ENCODE assay signal across 8 mouse cellular contexts in the genomic region with DNA sequence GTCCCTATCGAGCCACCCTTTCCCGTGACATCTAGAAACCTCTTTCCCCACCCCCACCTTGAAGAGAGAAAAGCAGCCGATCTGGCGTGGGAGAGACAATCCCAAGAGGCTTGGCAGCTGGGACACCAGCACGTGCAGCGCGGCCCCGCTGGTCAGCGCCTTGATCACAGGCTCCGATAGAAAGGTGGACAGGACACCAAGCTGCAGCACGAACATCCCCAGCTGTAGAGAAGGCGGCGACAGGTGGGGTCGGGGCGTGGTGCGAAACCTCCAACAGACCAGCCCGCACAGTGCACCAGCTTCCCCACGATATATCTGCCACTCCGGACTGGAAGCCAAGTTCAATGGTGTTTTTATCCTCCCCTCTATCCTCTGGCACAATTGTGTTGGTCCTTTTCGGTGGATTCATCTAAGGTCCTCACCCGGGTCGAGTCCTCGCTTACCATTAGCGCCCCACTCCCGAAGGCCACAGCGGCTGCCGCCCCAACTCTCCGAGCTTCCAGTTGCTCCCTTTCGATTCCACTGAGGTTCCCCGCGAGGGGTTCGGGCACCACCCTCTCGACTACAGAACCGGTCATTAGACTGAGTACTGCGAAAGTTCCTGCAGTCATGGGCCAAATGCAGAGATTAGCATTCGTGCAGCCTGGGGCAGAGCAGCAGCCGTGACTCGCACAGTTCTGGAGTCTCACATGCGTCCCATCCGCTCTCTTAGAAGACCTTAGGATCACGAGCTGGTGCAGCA. TPM values are rescaled to one million over a fixed set of nuclear protein-coding genes. Genes with fewer than 3 reads are reported as not detected.
DNase-seq lines count a peak whose midpoint lies in the region; ATAC-seq and TF ChIP-seq lines count a peak whose summit lies in the region.

No protein-coding gene starts in this region.

- H3K27ac ChIP-seq in kidney, postnatal 0 days: no peak overlapping the region
- H3K27ac ChIP-seq in embryonic facial prominence, embryonic 10.5 days (replicated peaks): no peak overlapping the region; the same call in 1 of the 2 replicates
- H3K27ac ChIP-seq in hindbrain, embryonic 14.5 days: no peak overlapping the region

- DNase-seq in kidney, postnatal 0 days (ENCODE audit: low spot score): no peak
- no peak for DNase-seq in kidney, postnatal 14 days
- peak; percentile 38 for DNase-seq in embryonic facial prominence, embryonic 10.5 days (ENCODE audit: low spot score)
- DNase-seq in hindbrain, embryonic 14.5 days (ENCODE audit: low spot score): no peak
- DNase-seq in ovary, adult 18-20 months (ENCODE audit: low spot score): no peak
- DNase-seq in c-Kit-positive CD71-positive TER-119-positive erythroid progenitor cells, embryonic 14.5 days (ENCODE audit: low spot score): no peak
- no peak for DNase-seq in T-cell, adult 2 months (ENCODE audit: low spot score)

- no peaks in the 10 kb centered on the region for H3K9me3 ChIP-seq in kidney, postnatal 0 days (replicated peaks; ENCODE audit: low read length)
- H3K9me3 ChIP-seq in embryonic facial prominence, embryonic 10.5 days: no peaks in the 10 kb centered on the region
- H3K9me3 ChIP-seq in hindbrain, embryonic 14.5 days (ENCODE audit: control insufficient read depth, low read length): no peaks in the 10 kb centered on the region

- no peak for ATAC-seq in kidney, postnatal 0 days (replicated peaks; ENCODE audit: low FRiP score, low read depth)
- no peak for ATAC-seq in hindbrain, embryonic 14.5 days (ENCODE audit: low FRiP score)
- ATAC-seq in megakaryocyte-erythroid progenitor cell, adult 5-6 weeks (replicated peaks; ENCODE audit: low FRiP score, low TSS enrichment, poor library complexity, severe bottlenecking): peak; percentile 16; the same call in 1 of the 2 replicates

- peaks cover 11% of the 10 kb centered on the region for H3K27me3 ChIP-seq in kidney, postnatal 0 days (ENCODE audit: insufficient read depth, low read length)
- peaks cover 80% of the 10 kb centered on the region for H3K27me3 ChIP-seq in embryonic facial prominence, embryonic 10.5 days (replicated peaks; ENCODE audit: low read depth, poor library complexity, severe bottlenecking)
- H3K27me3 ChIP-seq in hindbrain, embryonic 14.5 days (ENCODE audit: control insufficient read depth, insufficient read depth, low read length): peaks cover 76% of the 10 kb centered on the region

- H3K4me1 ChIP-seq in kidney, postnatal 0 days (replicated peaks; ENCODE audit: insufficient read depth, low read length): peaks cover 23% of the 10 kb centered on the region; the same call in 1 of the 2 replicates
- peaks cover 45% of the 10 kb centered on the region for H3K4me1 ChIP-seq in embryonic facial prominence, embryonic 10.5 days
- peaks cover 24% of the 10 kb centered on the region for H3K4me1 ChIP-seq in hindbrain, embryonic 14.5 days (replicated peaks; ENCODE audit: control insufficient read depth, insufficient read depth, low read length)

- WGBS in kidney, postnatal 0 days: 4% methylated on average over 41 of the region's 41 CpGs
- 5% methylated on average over 41 of the region's 41 CpGs for WGBS in embryonic facial prominence, embryonic 10.5 days
- 4% methylated on average over 41 of the region's 41 CpGs for WGBS in hindbrain, embryonic 14.5 days

- no peak overlapping the region for H3K9ac ChIP-seq in kidney, postnatal 0 days (ENCODE audit: low read depth, low read length)
- H3K9ac ChIP-seq in hindbrain, embryonic 14.5 days: no peak overlapping the region

- TF ChIP-seq CTCF in kidney, postnatal 0 days (IDR thresholded peaks at IDR 0.05; ENCODE audit: low read depth): no peak

- H3K4me3 ChIP-seq in kidney, postnatal 0 days (replicated peaks; ENCODE audit: low read depth, low read length): peak overlapping the region; percentile 22
- H3K4me3 ChIP-seq in embryonic facial prominence, embryonic 10.5 days: peak overlapping the region; percentile 51
- peak overlapping the region; percentile 16 for H3K4me3 ChIP-seq in hindbrain, embryonic 14.5 days (replicated peaks; ENCODE audit: low read length)

- no peaks in the 10 kb centered on the region for H3K36me3 ChIP-seq in kidney, postnatal 0 days (ENCODE audit: insufficient read depth, low read length)
- peaks cover 10% of the 10 kb centered on the region for H3K36me3 ChIP-seq in embryonic facial prominence, embryonic 10.5 days (replicated peaks)
- H3K36me3 ChIP-seq in hindbrain, embryonic 14.5 days (replicated peaks; ENCODE audit: control insufficient read depth, insufficient read depth): 0 out of 2 replicates have a peak, but pooled peaks cover 5% of the 10 kb centered on the region

- peak overlapping the region; percentile 54 for H3K4me2 ChIP-seq in kidney, postnatal 0 days (ENCODE audit: low read length)
- H3K4me2 ChIP-seq in hindbrain, embryonic 14.5 days (replicated peaks): peak overlapping the region; percentile 47

RNA-seq across cellular contexts. Expression of gene Slc26a10, which starts 2.0 kb away (rescaled TPM):
- 2.8 and 3.1 TPM in 2 replicates for polyA plus RNA-seq in kidney, postnatal 0 days (2015; fragmentation: Nextera tagmentation; extraction: Ambion mirVana)
- 2.1 and 2.9 TPM in 2 replicates for polyA plus RNA-seq in embryonic facial prominence, embryonic 10.5 days (2016; fragmentation: Nextera tagmentation; extraction: Ambion mirVana)
- polyA plus RNA-seq in hindbrain, embryonic 14.5 days (2014; fragmentation: Nextera tagmentation; extraction: Ambion mirVana): 0.94 and 0.99 TPM in 2 replicates
- total RNA-seq in megakaryocyte-erythroid progenitor cell, adult 5-6 weeks (2014; fragmentation: Nextera tagmentation): 1.8 TPM in 1 of 2 replicates, not detected in the other
- total RNA-seq in megakaryocyte-erythroid progenitor cell, adult 5-6 weeks (2017): 1.8 TPM in 1 of 2 replicates, not detected in the other

RNA-seq across cellular contexts. Expression of gene Arhgef25, which starts 11.4 kb away (rescaled TPM):
- polyA plus RNA-seq in kidney, postnatal 0 days (2015; fragmentation: Nextera tagmentation; extraction: Ambion mirVana): 27.9 and 29.0 TPM in 2 replicates
- polyA plus RNA-seq in embryonic facial prominence, embryonic 10.5 days (2016; fragmentation: Nextera tagmentation; extraction: Ambion mirVana): 26.9 and 29.6 TPM in 2 replicates
- 23.5 and 25.5 TPM in 2 replicates for polyA plus RNA-seq in hindbrain, embryonic 14.5 days (2014; fragmentation: Nextera tagmentation; extraction: Ambion mirVana)
- total RNA-seq in megakaryocyte-erythroid progenitor cell, adult 5-6 weeks (2014; fragmentation: Nextera tagmentation): 22.7 and 46.0 TPM in 2 replicates
- 35.4 and 35.7 TPM in 2 replicates for total RNA-seq in megakaryocyte-erythroid progenitor cell, adult 5-6 weeks (2017)

RNA-seq across cellular contexts. Expression of gene B4galnt1, which starts 13.4 kb away (rescaled TPM):
- 15.0 and 16.4 TPM in 2 replicates for polyA plus RNA-seq in kidney, postnatal 0 days (2015; fragmentation: Nextera tagmentation; extraction: Ambion mirVana)
- 3.0 and 3.8 TPM in 2 replicates for polyA plus RNA-seq in embryonic facial prominence, embryonic 10.5 days (2016; fragmentation: Nextera tagmentation; extraction: Ambion mirVana)
- 73.7 and 79.1 TPM in 2 replicates for polyA plus RNA-seq in hindbrain, embryonic 14.5 days (2014; fragmentation: Nextera tagmentation; extraction: Ambion mirVana)
- total RNA-seq in megakaryocyte-erythroid progenitor cell, adult 5-6 weeks (2014; fragmentation: Nextera tagmentation): 67.2 and 84.7 TPM in 2 replicates
- total RNA-seq in megakaryocyte-erythroid progenitor cell, adult 5-6 weeks (2017): 18.5 and 23.3 TPM in 2 replicates

RNA-seq across cellular contexts. Expression of gene Dtx3, which starts 17.1 kb away (rescaled TPM):
- 83.3 and 85.1 TPM in 2 replicates for polyA plus RNA-seq in kidney, postnatal 0 days (2015; fragmentation: Nextera tagmentation; extraction: Ambion mirVana)
- 107 and 115 TPM in 2 replicates for polyA plus RNA-seq in embryonic facial prominence, embryonic 10.5 days (2016; fragmentation: Nextera tagmentation; extraction: Ambion mirVana)
- polyA plus RNA-seq in hindbrain, embryonic 14.5 days (2014; fragmentation: Nextera tagmentation; extraction: Ambion mirVana): 223 and 231 TPM in 2 replicates
- 97.0 and 160 TPM in 2 replicates for total RNA-seq in megakaryocyte-erythroid progenitor cell, adult 5-6 weeks (2014; fragmentation: Nextera tagmentation)
- 28.5 and 29.5 TPM in 2 replicates for total RNA-seq in megakaryocyte-erythroid progenitor cell, adult 5-6 weeks (2017)

RNA-seq across cellular contexts. Expression of gene Pip4k2c, which starts 32.9 kb away (rescaled TPM):
- polyA plus RNA-seq in kidney, postnatal 0 days (2015; fragmentation: Nextera tagmentation; extraction: Ambion mirVana): 45.0 and 50.1 TPM in 2 replicates
- polyA plus RNA-seq in embryonic facial prominence, embryonic 10.5 days (2016; fragmentation: Nextera tagmentation; extraction: Ambion mirVana): 25.3 and 25.9 TPM in 2 replicates
- 16.8 and 17.1 TPM in 2 replicates for polyA plus RNA-seq in hindbrain, embryonic 14.5 days (2014; fragmentation: Nextera tagmentation; extraction: Ambion mirVana)
- 58.6 and 59.9 TPM in 2 replicates for total RNA-seq in megakaryocyte-erythroid progenitor cell, adult 5-6 weeks (2014; fragmentation: Nextera tagmentation)
- 28.0 and 35.3 TPM in 2 replicates for total RNA-seq in megakaryocyte-erythroid progenitor cell, adult 5-6 weeks (2017)
